Mouse (Mus musculus) erythroblast, adult 5-6 weeks (primary cell): ENCODE data around the gene Adipor2. TPM values are rescaled to one million over a fixed set of nuclear protein-coding genes. Genes with fewer than 3 reads are reported as not detected.

Source experiments
- ATAC-seq: replicated peaks from 2 replicates; pipeline ENCODE4 v1.8.0; 2016; ENCODE audit warnings: moderate number of reproducible peaks, mild to moderate bottlenecking, moderate TSS enrichment, inconsistent platforms; ENCODE audit not compliant: poor library complexity, low FRiP score, severe bottlenecking
- total RNA-seq, 2 experiments: library from RNA; stranded (forward) in 1 of 2; stranded (reverse) in 1 of 2; fragments of 150-400 nt in 1 of 2; fragments of 200-764, 138-1000 nt in 1 of 2; gene quantifications; 2 replicates each; pipeline versions ENCODE4 v1.2.3 to v1.2.4; 2015 to 2017; ENCODE audit warnings: low replicate concordance in 2 of 2

Gene Adipor2
- total RNA-seq, 2 experiments from 2014 or later = 29.2 to 35.7 TPM

- no peak for ATAC-seq
Observed at GRCm38 (mm10) chr6:119326541-119326940, 91.0 kb downstream of the Adipor2 start.

GRCm38 (mm10) chr6:119325978-119326377 lies 91.5 kb downstream of the Adipor2 start:
- no peak for ATAC-seq

- ATAC-seq = no peak
Observed at GRCm38 (mm10) chr6:119324776-119325175, 92.7 kb downstream of the Adipor2 start.

DNA sequence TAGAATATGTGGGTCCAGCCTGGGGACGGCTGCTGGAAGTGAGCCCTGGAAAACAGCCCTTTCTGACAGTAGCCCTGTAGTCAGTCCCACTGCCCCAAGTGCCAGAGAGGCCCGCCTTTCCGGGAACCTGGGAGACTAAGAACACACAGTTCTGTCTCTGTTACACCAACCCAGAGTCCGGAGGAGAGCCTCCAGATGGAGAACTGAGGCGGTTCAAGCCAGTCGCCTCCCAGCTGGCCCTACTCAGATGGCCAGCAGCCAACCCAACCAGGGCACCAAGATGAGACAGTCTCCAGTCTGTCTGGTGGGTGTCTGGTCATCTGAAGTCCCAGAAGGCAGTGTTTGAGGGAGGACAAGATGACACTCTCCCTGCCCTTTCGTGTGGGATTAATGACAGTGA lies 95.8 kb downstream of the Adipor2 start:
- ATAC-seq = no peak

- ATAC-seq = no peak
Observed at GRCm38 (mm10) chr6:119320481-119320880, 97.0 kb downstream of the Adipor2 start.

DNA sequence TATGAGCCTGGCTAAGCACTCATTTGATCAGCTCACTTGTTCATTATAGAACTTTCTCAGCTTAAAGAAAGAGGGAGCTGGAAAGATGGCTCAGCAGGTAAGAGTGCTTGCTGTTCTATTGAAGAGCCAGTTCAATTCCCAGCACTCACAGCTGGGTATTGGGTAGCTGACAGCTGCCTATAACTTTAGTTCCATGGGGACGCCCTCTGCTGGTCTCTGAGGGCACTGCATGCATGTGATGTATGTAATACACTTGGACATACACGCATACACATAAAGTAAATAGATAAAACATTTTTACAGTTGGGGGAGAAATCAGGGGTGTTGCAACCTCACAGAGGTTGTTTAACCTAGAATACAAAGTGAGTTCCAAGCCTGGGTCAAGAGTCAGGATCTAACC lies 98.1 kb downstream of the Adipor2 start:
- ATAC-seq = no peak

DNA sequence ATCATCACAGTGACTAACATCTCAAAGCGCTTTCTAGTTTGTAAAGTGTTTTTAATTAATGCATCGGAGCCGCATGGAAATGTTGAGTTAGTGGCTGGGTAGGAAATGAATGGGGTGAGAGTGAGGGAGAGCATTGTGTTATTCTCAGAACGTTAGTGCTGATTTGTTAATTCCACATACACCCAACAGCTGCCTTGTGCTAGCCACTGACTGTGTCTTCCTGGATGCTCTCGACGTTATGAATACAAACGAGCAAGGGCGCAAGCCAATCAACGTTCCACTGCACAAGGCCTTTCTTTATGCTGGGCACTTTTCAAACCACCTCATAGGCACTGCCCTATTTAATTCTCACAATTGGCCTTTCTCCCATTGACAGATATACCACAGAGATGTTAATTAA lies 98.8 kb downstream of the Adipor2 start:
- no peak for ATAC-seq

GRCm38 (mm10) chr6:119314751-119315476 lies 102.6 kb downstream of the Adipor2 start:
- no peak for ATAC-seq

DNA sequence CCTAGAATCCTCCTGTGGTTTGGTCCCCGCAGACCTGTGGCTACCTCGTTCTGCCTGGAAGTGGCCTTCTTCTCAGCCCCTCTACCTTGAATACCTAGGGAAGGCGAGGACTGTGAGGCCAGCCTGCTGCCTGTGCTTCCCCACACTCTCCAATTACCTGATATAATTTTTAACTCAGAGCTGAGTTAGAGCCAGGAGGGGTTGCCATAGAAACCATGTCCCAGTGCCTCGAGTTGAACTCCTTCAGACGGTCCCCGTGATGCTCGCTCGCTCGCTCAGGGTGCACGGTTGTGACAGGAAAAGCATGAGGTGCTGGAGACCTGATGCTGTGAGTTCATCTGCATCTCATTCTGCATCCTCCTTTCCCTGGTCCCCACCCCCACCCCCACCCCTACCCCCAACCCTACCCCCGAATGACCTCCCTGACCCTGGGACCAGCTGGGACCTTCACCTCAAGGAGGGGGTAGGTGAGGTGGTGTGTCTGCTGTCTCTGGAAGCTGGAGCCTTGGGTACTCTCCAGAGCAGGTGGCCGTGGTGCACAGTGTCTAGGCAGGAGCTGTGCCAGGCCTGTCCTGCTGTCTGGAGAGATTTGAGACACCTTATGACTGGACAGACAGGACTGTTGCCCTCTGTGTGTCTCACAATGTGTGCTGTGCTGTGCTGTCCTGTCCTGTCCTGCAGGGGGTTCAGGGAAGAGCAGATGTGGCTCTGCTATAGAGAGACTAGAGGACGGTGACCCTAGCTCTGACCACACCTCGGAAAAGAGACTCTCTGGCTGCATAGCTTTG lies 103.7 kb downstream of the Adipor2 start:
- no peak for ATAC-seq

DNA sequence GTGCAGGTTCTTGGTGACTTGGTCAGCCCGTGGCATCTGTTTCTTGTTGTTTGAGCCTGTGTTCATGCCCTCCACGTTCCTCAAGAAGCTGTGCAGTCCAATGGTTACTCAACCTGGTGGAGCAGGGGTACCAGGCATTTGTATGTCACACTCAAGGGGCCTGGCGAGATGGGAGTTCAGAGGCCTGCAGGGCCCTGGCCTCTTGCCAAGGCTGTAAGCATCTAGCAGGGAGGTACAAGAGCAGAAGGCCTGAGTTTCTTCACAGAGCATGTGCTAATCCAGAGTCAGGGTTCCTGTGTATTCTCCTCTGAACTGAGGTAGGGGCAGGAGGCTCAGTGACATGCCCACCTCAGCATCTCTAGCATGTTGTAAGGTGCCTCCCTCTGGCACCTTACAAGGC lies 104.4 kb downstream of the Adipor2 start:
- no peak for ATAC-seq

GRCm38 (mm10) chr6:119312381-119312780 lies 105.1 kb downstream of the Adipor2 start:
- ATAC-seq = no peak

- ATAC-seq = no peak
Observed at GRCm38 (mm10) chr6:119310176-119310575, 107.3 kb downstream of the Adipor2 start.

DNA sequence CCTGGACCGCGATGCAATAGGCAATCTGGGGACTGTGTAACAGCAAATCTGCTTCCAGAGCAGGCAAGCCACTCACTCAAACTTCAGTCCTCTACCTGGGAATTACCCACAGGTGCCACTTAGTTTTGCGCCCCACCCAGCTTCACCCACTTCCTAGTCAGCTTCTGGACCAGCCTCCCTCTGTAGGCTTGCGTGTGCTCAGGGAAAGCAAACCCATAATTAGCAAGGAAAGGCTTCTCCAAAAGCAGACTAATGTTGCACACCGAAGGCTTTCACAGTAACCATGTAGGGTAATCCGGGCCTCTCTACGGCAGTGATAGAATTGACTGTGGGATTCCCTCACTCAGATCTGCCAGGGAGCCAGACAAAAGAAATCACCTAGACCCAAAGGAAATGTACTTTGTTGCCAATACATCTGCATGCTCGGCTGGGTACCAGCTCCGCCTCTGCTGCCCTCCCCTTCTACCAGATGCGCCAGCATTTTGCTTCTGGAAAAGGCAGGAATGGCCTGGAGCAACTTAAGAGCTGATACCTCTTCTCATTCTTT lies 109.6 kb downstream of the Adipor2 start:
- no peak for ATAC-seq

DNA sequence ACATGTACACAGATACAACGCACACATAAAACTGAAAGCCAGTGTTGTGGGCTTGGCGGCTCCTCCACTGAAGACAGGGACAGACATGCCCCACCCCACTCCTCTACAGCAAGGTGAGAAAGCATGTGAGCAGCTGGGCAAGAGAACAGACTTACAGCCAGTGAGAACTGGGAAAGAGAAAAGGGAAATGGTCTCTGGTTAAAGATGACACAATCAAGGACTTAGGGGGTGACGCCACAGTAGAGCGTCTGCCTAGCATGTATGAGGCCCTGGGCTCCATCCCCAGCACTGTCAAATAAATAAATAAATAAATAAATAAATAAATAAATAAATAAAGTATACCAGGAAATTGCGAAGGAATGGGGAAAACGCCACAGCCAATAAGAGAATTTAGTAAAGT lies 114.2 kb downstream of the Adipor2 start:
- no peak for ATAC-seq

Other genes starting within 250 kb of the Adipor2 start
- gene Dcp1b, start 242.5 kb downstream of the Adipor2 start, total RNA-seq (2015; ENCODE audit: low replicate concordance) = 1.2 and 2.1 TPM in 2 replicates
- 1.4 and 3.3 TPM in 2 replicates for gene Dcp1b, start 242.5 kb downstream of the Adipor2 start, total RNA-seq (2017; ENCODE audit: low replicate concordance)
- gene Cacna1c, start 221.3 kb downstream of the Adipor2 start, total RNA-seq (2015; ENCODE audit: low replicate concordance) = 0.21 TPM in 1 of 2 replicates, not detected in the other
- gene Cacna1c, start 221.3 kb downstream of the Adipor2 start, total RNA-seq (2017; ENCODE audit: low replicate concordance) = 0.09 TPM in 1 of 2 replicates, not detected in the other
- gene Cacna2d4, start 181.2 kb downstream of the Adipor2 start, total RNA-seq (2015; ENCODE audit: low replicate concordance) = not detected in 2 replicates
- 0.14 TPM in 1 of 2 replicates, not detected in the other for gene Cacna2d4, start 181.2 kb downstream of the Adipor2 start, total RNA-seq (2017; ENCODE audit: low replicate concordance)
- gene Lrtm2, start 86.9 kb downstream of the Adipor2 start, total RNA-seq (2015; ENCODE audit: low replicate concordance) = not detected in 2 replicates
- not detected in 2 replicates for gene Lrtm2, start 86.9 kb downstream of the Adipor2 start, total RNA-seq (2017; ENCODE audit: low replicate concordance)
- 9.2 and 12.5 TPM in 2 replicates for gene Fbxl14, start 62.0 kb upstream of the Adipor2 start, total RNA-seq (2015; ENCODE audit: low replicate concordance)
- 10.5 and 12.0 TPM in 2 replicates for gene Fbxl14, start 62.0 kb upstream of the Adipor2 start, total RNA-seq (2017; ENCODE audit: low replicate concordance)
- not detected in 2 replicates for gene Wnt5b, start 126.6 kb upstream of the Adipor2 start, total RNA-seq (2015; ENCODE audit: low replicate concordance)
- not detected in 2 replicates for gene Wnt5b, start 126.6 kb upstream of the Adipor2 start, total RNA-seq (2017; ENCODE audit: low replicate concordance)